Mouse (Mus musculus) liver, embryonic 14.5 days (tissue): ENCODE results near the gene Efna5. TPM values are rescaled to one million over a fixed set of nuclear protein-coding genes. Genes with fewer than 3 reads are reported as not detected.
A peak's percentile ranks its signal among the peaks of the same experiment; 100 is the strongest.

Experiments used
- ATAC-seq: fragments of 200-750 bp; cut with Nextera tagmentation; 2 replicates; pipeline ENCODE4 v1.8.0; 2017; ENCODE audit warnings: moderate number of reproducible peaks, mild to moderate bottlenecking, moderate library complexity; ENCODE audit not compliant: insufficient read depth
- DNase-seq, 3 experiments: peaks; one replicate each; pipeline ENCODE4 v3.0.0-alpha.2; 2012 to 2013; ENCODE audit warnings: low read depth in 3 of 3, low spot score in 3 of 3
- H3K27ac ChIP-seq: fragments of 300-500 bp; sonication (generic); 2 replicates; pipeline ENCODE4 v1.5.1; 2014; ENCODE audit warnings: moderate library complexity, mild to moderate bottlenecking, control low read depth, inconsistent platforms
- H3K27me3 ChIP-seq: fragments of 300-500 bp; sonication (generic); 2 replicates; pipeline ENCODE4 v1.6.1; 2014; ENCODE audit warnings: mild to moderate bottlenecking, low read length, moderate library complexity; ENCODE audit not compliant: control insufficient read depth, insufficient read depth
- H3K36me3 ChIP-seq: fragments of 300-500 bp; sonication (generic); replicated peaks from 2 replicates; pipeline ENCODE4 v1.6.1; 2014; ENCODE audit warnings: low read depth; ENCODE audit not compliant: control insufficient read depth, insufficient read depth
- H3K4me1 ChIP-seq, 2 experiments: fragments of 200-500 bp in 1 of 2; fragments of 300-500 bp in 1 of 2; sonication (generic) in 1 of 2; replicated peaks; 2 replicates each; pipeline ENCODE4 v1.6.1; 2012 to 2014; ENCODE audit warnings: antibody characterized with exemption in 1 of 2, inconsistent platforms in 1 of 2, low read length in 1 of 2; ENCODE audit not compliant: control insufficient read depth in 2 of 2, insufficient read depth in 2 of 2
- H3K4me2 ChIP-seq: fragments of 300-500 bp; sonication (generic); 2 replicates; pipeline ENCODE4 v1.6.1; 2014; ENCODE audit warnings: low read depth, mild to moderate bottlenecking, control low read depth, moderate library complexity
- H3K4me3 ChIP-seq, 2 experiments: fragments of 200-500 bp in 1 of 2; fragments of 300-500 bp in 1 of 2; sonication (generic) in 1 of 2; 2 replicates each; pipeline ENCODE4 v1.5.1; 2012 to 2014; ENCODE audit warnings: low read depth in 2 of 2, low read length in 2 of 2, mild to moderate bottlenecking in 2 of 2, control low read depth in 1 of 2, inconsistent platforms in 1 of 2, moderate library complexity in 1 of 2; ENCODE audit not compliant: insufficient read depth in 1 of 2
- H3K9ac ChIP-seq: fragments of 300-500 bp; sonication (generic); replicated peaks from 2 replicates; pipeline ENCODE4 v1.6.1; 2014; ENCODE audit warnings: mild to moderate bottlenecking, control low read depth, moderate library complexity
- H3K9me3 ChIP-seq: fragments of 300-500 bp; sonication (generic); 2 replicates; pipeline ENCODE4 v1.6.1; 2016; ENCODE audit warnings: low read length, mixed read lengths; ENCODE audit not compliant: control insufficient read depth
- CTCF ChIP-seq: IDR thresholded peaks from 2 replicates; pipeline ENCODE4 v1.5.1; 2016; ENCODE audit warnings: antibody characterized with exemption, low read depth, control low read depth
- EP300 ChIP-seq: IDR thresholded peaks from 2 replicates; pipeline ENCODE4 v1.6.1; 2016; ENCODE audit warnings: antibody characterized with exemption, low read depth
- WGBS: fragments of 180-500 bp; shearing (Covaris S2); extraction: QIAGEN DNeasy Blood & Tissue Kit; methylation state at CpG from one replicate; pipeline ENCODE4 v1.1.7; 2014; ENCODE audit not compliant: insufficient replicate concordance; 5-methylcytosine and 5-hydroxymethylcytosine counted together
- polyA plus RNA-seq, 2 experiments: library from polyadenylated mRNA; depleted of rRNA in 1 of 2; stranded (reverse) in 1 of 2; unstranded in 1 of 2; fragments of >200 nt; fragmentation: Nextera tagmentation in 1 of 2; extraction: Ambion mirVana in 1 of 2; gene quantifications; 2 replicates each; pipeline versions ENCODE4 v1.2.1 to v1.2.3; 2012 to 2014

Gene Efna5
- polyA plus RNA-seq (2012; rRNA removed) (0.29 and 0.40 TPM in 2 replicates), polyA plus RNA-seq (2014; fragmentation: Nextera tagmentation; extraction: Ambion mirVana) (1.2 and 1.6 TPM in 2 replicates)

DNA sequence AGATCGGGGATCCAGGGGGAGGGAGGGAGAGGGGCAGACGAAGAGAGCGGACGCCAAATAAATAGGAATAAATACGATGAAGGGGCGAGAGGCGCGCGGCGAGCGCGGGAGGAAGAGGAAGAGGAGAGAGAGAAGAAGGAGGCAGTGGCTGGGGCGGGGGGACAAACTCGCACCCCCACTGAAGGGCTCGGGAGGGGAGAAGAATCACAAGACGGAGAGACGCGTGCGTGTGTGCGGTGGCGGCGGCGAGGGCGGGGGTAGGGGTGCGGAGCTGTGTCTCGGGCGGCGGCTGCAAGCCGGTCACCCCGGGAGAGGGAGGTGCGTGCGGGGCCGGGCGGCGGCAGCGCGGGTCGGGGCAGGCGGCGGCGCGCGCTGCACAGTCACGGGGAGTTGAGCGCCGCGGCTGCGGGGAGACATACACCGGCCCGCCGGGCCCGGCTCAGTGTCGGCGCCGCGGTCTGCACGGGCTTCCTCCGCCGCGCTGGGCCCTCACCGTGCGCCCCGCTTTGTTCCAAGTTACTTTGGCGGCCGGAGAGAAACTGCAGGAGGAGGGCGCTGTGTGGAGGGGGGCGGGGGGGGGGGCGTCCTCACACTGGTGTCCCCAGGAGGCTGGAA is at the start of gene Efna5:
Gene Efna5 (minus strand): TSS at position 142 of the 615 bp plus-strand sequence.
- H3K9me3 ChIP-seq = no peaks in the 10 kb centered on the region
- no peak for TF ChIP-seq EP300
- TF ChIP-seq CTCF = no peak
- peaks cover 71% of the 10 kb centered on the region for H3K27me3 ChIP-seq
- peak within 1 kb of the TSS; percentile 64 for H3K4me2 ChIP-seq
- no peaks in the 10 kb centered on the region for H3K4me1 ChIP-seq
- 1% methylated on average over 54 of the region's 68 CpGs for WGBS
- no peak for DNase-seq
- no peak within 1 kb of the TSS for H3K9ac ChIP-seq
- H3K4me3 ChIP-seq = peak within 1 kb of the TSS; percentile 57 to 64
- no peak for ATAC-seq
- no peaks in the 10 kb centered on the region for H3K36me3 ChIP-seq
- H3K27ac ChIP-seq = no peak within 1 kb of the TSS

DNA sequence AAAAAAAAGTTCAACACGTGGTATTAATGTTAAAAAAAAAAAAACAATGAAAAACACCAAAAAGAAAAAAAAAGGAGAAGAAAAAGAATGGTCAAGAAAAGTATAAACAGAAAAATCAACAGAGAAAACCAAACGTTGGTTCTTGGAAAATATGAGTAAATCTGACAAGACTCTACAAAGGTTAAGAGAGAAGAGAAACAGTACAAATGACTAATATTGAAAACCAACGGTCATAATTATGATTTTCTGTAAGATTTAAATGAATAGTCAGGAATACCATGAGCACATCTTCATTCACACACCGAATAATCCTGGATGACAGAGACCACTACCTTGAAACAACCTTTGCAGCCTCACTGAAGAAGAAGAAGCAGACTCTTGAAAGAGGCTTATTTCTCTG is 34.2 kb upstream of the Efna5 start:
- DNase-seq (no peak), ATAC-seq (no peak)
- no peak overlapping the region for H3K27ac ChIP-seq
- H3K9ac ChIP-seq = no peak overlapping the region
- no peaks in the 10 kb centered on the region for H3K4me1 ChIP-seq
- no peak overlapping the region for H3K4me2 ChIP-seq
- no peaks in the 10 kb centered on the region for H3K9me3 ChIP-seq
- H3K36me3 ChIP-seq = no peaks in the 10 kb centered on the region
- no peaks in the 10 kb centered on the region for H3K27me3 ChIP-seq
- no peak overlapping the region for H3K4me3 ChIP-seq
- 52% methylated on average over 4 of the region's 4 CpGs for WGBS
- no peak for TF ChIP-seq EP300
- TF ChIP-seq CTCF = no peak

DNA sequence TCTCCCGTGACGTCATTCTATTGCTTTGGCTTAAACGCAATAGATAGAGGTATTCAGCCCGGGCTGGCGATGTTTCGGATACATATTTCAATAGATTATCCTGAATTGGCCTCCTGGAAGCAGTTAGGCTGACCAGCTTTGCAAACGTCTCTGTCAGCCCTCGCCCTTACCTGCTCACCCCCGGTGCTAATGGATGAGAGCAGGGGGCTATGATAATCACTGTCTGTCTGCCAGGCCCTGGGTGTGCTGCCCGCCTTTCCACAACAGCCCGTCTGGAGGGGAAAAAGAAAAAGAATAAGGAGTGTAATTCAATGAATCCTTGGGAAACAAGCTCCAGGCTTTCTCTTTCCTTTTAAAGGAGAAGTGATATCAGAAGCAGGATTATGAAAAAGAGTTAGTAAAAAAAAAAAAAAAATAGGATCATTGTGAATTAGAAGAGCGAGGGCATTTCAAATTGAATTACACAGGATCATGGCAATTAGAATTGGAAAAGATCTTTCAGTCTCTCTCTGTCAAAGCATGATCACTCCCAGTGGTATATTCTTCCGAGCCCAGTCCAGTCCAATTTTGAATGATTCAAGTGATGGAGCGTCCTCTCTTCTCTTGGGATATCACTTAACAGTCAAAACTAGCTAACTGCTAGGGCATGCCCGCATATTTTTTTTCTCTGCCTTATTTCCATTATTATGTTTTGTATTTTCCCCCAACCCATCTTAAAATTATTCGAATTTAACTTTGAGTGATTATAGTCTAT is 24.8 kb upstream of the Efna5 start:
- no peak for DNase-seq
- TF ChIP-seq EP300 (no peak), CTCF (no peak)
- no peaks in the 10 kb centered on the region for H3K4me1 ChIP-seq
- no peak for ATAC-seq
- 58% methylated on average over 16 of the region's 16 CpGs for WGBS
- no peaks in the 10 kb centered on the region for H3K9me3 ChIP-seq
- H3K36me3 ChIP-seq = no peaks in the 10 kb centered on the region
- H3K9ac ChIP-seq = no peak overlapping the region
- H3K27me3 ChIP-seq = no peaks in the 10 kb centered on the region
- no peak overlapping the region for H3K4me2 ChIP-seq
- H3K27ac ChIP-seq = no peak overlapping the region
- H3K4me3 ChIP-seq = no peak overlapping the region

DNA sequence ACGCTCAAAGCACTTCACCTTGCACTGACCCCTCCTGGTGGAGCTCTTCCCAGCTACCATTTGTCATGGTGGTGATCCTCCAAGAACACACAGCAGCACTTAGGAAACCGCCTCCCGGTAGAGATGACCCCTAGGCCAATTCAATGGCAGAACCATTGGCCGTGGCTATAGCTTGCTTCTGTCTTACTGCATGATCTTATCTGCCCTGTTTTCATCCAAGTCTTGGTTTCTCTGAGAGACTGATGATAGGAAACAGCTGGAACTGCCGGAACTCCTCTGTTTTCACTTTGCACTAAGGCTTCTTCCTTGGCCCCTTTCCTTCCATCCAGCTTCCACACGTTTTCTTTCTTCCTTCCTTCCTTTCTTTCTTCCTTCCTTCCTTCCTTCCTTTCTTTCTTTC is 17.9 kb upstream of the Efna5 start:
- ATAC-seq (no peak), DNase-seq (no peak)
- 63% methylated on average over 6 of the region's 6 CpGs for WGBS
- H3K27me3 ChIP-seq = no peaks in the 10 kb centered on the region
- no peaks in the 10 kb centered on the region for H3K9me3 ChIP-seq
- no peak overlapping the region for H3K4me2 ChIP-seq
- H3K4me1 ChIP-seq = no peaks in the 10 kb centered on the region
- H3K9ac ChIP-seq = no peak overlapping the region
- H3K4me3 ChIP-seq = no peak overlapping the region
- TF ChIP-seq CTCF = no peak
- TF ChIP-seq EP300 = no peak
- no peak overlapping the region for H3K27ac ChIP-seq
- no peaks in the 10 kb centered on the region for H3K36me3 ChIP-seq

DNA sequence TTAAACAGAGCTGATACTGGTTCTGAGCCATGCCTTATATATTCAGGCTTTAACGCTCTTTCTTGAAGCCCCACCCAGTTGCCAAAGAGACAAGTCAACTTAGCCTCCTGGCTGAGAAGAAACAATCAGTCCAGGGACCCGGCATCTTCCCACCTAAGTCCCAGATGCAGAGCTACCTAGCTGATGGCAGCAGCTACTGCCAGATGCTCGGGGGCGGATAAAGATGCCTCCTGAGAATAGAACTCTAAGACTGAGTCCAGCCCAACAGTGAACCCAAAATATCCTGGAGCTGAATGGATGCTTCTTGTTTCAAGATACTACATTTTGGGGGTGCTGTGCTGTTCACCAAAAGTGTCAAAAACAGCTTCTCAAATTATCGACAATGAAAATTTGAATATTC is 8.9 kb upstream of the Efna5 start:
- no peak for DNase-seq
- H3K9me3 ChIP-seq = no peaks in the 10 kb centered on the region
- H3K4me2 ChIP-seq = no peak overlapping the region
- H3K4me1 ChIP-seq = no peaks in the 10 kb centered on the region
- no peak for ATAC-seq
- no peak for TF ChIP-seq EP300
- no peak for TF ChIP-seq CTCF
- H3K9ac ChIP-seq = no peak overlapping the region
- H3K27me3 ChIP-seq = peaks cover 4% of the 10 kb centered on the region
- no peak overlapping the region for H3K27ac ChIP-seq
- H3K4me3 ChIP-seq = no peak overlapping the region
- WGBS = 57% methylated on average over 5 of the region's 5 CpGs
- H3K36me3 ChIP-seq = no peaks in the 10 kb centered on the region
